Mouse (Mus musculus) common myeloid progenitor, adult 5-6 weeks (primary cell): Measurements from ENCODE around the gene Peak1. TPM values are rescaled to one million over a fixed set of nuclear protein-coding genes. Genes with fewer than 3 reads are reported as not detected.

Experiments used
- ATAC-seq: replicated peaks from 2 replicates; pipeline ENCODE4 v1.8.0; 2016; ENCODE audit warnings: low read depth, mild to moderate bottlenecking, moderate TSS enrichment, inconsistent platforms; ENCODE audit not compliant: poor library complexity, severe bottlenecking
- total RNA-seq: library from RNA; stranded (forward); fragments of 200-1000, 187-1606 nt; gene quantifications from 2 replicates; pipeline ENCODE4 v1.2.3, GENCODE M21; 2017

Gene Peak1
- total RNA-seq, 1 experiment from 2014 or later, result 24.8 TPM

DNA sequence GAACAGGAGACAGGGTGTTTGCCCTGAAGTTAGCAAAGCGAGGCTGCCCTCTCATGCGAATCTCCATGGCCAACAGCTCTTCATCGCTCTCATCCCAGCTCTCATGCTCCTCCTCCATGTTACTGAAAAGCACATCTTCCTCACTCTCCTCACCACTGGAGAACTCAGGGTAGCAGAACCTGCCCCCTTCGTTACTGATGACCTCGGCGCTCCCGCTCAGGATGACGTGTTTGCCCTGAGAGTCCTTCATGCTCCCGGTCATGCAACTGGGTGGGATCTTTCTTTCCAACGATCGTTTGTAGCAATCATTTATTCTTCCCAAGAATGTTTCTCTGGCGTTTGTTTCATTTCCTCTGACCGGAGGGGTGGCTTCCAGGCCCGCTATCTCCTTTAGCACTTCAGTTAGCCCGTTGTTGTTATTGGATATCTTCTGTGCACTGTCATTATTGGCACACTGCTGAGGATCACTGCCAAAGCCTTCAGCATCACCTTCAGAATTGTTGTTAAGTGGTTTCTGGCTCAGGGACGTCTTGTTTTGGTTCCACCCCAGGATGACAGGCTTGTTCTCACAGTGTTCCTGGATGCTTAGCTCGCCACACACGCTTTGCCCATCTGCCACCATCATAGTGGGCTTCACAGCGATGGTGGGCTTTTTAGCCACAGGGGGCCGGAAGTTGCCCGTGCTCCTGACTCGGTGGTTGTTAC, 157.9 kb downstream of the Peak1 start:
- no peak for ATAC-seq

DNA sequence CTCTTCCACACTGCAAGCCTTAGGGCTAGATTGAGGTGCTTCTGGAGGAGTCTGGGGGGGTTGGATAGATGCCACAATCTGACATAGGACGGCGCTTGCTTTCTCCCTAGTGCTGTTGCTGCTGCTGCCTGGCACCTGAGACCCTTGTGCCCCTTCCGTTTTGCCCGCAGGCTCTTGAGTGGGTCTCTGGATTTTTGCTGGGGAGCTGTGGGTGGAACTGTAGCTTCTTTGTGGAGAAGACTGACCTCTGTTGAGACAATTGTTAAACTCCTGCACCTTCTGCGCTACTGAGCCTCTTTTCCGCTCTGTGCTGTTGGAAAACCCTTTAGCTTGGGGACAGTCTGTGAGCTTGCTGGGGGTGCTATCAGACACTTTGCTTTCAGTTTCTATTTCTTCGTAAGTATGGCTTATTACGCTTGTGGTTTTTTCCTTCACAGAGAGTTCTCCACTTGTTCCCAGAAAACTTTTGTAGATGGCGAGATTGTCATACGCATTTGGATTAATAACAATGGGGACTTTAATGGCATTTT, 159.5 kb downstream of the Peak1 start:
- peak; percentile 36; the same call in 1 of the 2 replicates for ATAC-seq

DNA sequence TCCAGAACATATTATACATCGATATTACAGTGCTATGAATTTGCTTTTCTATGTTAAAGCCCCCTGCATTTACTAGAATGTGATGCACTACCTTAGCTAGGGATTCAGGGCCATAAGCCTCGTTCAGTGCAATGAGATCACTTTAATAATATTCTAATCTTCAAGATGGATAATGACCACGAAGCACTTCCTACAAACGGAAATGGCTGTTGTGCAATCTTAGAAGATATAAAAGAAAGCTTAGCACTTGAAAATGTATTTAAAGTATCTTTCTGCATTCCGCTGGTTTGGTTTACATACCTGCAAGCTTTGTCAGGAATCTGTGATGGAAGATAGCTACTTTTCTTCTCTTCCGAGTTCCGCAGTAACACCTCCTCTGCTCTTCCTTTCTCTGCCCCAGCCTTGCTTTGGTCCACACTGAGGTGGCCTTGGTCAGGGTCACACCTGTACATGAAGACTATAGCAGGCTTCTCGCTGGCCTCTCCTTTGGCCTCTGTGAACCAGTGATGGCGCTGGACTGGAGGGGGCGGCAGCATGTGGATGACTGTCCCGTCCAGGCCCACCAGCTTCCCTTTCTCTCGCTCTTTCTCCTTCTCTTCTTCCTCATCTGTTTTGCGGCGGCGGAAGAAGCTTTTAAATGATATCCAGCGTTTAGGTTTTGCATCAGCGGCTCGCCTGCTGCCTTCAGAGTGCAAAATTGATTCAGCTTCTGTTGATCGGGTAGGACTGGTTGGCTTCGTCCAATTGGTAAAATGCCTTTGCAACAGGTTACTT, 160.5 kb downstream of the Peak1 start:
- ATAC-seq, result no peak

DNA sequence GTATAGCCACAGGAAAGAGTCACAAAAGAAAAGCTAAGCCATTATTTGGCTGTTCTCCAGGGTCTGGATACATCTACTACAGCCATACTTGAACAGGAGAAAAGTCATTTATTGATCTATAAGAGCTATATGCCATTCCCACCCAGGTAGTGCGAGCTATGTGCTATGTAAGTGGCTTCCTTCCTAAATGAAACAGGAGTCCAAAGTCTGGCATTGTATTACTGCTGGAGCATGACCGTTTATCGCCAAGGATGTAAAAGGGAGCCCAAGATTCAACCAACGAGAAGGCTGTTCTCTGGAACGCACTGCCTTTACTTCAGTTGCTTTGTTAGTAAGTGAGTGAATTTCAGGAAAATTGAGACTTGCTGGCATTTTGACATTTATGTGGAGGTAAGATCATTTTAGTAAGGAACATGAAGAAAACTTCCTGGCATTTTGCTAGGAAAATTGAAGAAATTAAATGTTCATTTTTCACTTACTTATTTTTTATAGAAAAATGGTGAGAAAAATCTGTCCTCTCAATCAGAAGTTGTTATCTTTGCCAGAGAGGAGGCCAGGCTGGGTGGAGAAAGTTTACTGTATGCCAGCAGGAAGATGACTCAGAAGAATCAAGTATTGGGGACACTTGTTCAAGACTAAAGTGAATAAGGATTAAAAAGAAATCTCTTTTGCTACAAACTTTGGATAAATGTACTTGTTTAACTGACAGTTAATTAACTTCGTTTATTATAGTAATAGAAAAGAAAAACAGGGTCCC, 162.0 kb downstream of the Peak1 start:
- no peak for ATAC-seq

DNA sequence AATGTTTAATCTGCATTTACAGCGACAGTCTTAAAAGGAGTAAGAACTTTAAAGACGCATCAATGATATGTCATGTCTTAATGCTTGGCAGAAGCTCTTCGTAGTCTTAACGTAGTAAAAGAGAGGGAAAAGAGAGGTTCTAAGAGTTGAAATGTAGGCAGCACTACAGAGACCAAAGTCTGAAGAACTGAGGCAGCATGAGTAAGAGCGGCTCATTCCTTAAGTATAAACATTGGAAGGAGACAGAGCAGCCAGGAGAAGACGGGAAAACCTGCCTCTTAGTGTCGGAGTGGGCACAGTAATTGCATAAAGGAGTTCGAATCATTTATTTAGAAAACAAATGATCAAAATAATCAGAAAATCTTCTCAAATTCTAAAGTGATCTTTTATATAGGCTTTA, 173.5 kb downstream of the Peak1 start:
- no peak for ATAC-seq

DNA sequence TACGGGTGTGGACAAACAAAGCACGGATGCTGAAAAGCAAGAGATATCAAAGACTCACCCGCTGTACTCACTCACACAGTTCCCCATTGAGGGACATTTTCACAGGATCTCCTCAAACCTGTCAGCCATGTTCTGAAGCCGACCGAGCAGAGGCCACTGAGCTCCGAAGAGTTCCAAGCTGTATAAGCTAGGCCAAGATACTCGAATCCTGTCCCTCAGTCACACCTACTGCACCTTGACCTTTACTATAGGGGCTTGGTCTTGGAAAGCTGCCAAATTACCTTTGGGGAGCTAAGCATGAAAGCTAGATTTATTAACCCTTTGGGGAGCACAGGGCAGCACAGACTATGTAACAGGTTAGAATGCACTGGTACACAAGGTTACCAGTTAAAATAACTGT, 174.0 kb downstream of the Peak1 start:
- no peak for ATAC-seq

DNA sequence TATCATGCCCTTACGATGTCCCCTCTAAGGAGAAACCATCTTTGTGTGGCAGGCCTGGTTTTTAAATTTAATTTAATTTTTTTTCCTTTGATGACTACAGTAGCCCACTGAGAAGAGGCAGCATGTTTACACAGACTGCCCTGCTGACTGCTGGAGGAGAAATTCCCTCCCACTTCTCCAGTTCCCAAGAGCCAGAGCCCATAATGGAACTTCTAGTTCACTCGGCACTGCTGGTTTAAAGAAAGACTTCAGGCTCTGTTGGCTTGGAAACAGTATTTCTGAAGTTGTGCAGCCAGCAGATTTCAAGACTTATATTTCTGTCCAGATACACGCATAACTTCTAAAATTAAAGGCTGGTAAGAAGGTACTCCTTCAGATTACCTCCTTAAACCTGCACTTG, 175.2 kb downstream of the Peak1 start:
- ATAC-seq, result no peak

DNA sequence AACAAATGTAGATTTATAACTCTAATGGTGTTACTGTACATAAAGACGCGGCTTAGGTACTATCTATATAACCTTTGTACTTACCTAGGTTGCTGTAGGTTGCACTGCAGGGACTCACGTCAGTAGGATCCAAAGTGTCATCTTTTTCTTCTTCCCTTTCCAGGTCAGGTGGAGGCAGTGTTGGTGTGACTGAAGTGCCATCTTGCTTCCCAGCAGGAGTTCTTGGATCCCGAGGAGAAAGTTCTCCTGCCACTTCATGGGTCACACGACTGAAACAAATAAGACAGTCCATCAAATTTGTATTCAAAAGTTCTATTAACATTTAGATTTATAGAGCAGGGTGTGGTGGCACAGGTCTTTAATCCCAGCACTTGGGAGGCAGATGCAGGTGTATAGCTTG, 176.8 kb downstream of the Peak1 start:
- no peak for ATAC-seq

DNA sequence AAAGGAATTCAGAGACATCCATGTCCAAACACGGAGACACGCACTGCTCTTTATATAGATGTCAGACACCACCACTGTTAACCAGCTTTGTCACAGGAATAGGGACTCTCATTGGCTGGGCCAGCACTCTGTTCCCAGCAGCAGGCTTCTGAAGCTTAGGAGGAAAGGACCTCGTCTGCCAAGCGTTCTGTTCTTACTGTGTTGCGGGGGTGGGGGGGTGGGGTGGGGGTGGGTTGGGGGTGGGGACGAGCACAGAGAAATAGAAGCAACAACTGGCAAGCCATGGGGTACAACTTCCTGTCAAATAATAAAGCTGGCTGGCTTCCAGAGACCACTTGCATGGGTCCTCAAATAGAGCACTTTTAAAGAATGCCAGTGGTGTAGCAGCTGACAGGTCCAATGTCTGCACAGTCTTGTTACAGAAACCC, 182.0 kb downstream of the Peak1 start:
- ATAC-seq, result no peak

DNA sequence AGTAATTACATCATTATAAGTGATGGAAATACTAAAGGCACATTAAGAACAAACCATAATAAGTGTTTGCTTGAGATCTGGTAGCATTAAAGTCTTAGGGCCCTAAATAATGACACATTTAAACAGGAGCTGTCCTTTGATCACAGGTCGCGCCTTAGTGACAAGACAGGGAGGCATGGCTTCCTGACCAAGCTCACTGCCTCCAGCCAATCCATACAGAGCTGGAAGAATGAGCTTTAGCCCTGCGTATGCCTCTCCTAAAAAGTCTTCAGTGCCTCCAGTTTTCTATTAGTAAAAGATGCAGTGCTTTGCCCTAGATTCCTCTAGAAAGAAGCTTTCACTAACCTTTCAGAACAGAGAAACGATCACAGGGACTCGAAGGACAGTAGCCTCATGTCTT, 182.6 kb downstream of the Peak1 start:
- no peak for ATAC-seq

DNA sequence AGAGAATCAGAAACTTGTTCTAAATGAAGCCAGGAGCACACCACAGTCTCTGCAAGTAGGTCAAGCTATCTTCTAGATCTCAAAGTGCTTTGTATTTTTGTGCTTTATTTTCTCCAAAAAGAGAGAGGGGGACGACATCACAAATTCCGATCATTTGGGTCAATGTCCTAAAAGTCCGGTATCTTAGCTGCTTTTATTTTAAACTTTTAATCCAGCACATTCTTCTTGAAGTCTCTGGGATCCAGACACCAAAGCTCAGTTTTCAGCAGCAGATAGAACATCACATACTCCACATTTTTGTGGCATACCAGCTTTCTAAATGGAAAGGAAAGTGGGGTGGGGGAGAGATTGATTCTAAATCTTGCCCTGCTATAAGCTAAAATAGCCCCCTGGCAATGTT, 183.3 kb downstream of the Peak1 start:
- no peak for ATAC-seq

DNA sequence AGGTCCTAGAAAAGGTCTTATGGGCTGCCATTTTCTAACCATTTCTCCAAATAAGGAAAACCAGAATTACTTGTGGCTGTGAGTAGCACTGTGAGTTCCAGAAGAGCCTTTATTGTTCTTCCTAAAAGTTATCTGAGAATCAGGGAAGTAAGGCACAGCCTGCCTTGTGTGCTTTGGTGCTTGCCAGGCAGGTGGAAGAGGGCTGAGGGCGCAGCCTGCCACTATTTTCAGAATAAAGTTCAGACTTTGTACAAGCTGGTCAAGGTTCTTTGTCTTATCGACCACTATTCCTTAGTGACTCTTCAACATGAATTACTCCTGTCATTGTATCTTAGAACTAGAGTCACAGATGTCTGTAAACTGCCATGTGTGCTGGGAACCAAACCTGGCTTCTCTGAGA, 184.6 kb downstream of the Peak1 start:
- ATAC-seq, result no peak

DNA sequence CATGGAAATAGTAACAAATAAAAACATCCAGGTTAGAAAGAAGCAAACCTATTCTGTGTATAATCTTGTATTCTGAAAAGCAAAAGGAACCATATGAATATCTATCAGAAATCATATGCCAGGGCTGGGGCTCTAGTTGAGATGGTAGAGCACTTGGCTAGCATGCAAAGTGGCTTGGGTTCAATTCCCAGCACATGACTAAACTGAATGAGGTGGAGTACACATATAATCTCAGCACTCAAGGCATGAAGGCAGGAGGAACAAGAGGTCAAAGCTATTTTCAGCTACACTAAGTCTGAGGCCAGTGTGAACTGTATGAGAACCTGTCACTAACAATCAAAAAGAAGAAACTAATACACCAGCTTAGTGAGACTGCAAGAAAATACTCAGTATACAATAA, 187.0 kb downstream of the Peak1 start:
- ATAC-seq, result no peak

DNA sequence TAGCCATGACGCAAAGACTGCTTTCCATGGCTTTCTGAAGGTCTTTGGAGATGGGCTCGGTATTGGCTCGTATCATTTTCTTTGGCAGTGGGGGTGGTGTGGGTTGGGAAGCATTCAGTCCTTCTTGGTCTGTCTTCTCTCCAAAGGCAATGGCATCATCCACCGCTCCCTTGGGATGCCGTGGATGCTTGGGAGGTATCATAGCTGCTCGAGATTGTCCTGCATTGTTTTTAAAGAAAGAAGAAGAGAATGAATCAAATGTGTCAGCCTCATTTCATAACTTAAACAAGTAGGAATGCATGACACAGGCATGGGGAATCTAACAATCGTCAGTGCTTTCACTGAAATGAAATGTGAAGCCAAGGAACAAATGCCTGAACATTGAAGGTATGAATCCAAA, 190.2 kb downstream of the Peak1 start:
- ATAC-seq, result no peak

DNA sequence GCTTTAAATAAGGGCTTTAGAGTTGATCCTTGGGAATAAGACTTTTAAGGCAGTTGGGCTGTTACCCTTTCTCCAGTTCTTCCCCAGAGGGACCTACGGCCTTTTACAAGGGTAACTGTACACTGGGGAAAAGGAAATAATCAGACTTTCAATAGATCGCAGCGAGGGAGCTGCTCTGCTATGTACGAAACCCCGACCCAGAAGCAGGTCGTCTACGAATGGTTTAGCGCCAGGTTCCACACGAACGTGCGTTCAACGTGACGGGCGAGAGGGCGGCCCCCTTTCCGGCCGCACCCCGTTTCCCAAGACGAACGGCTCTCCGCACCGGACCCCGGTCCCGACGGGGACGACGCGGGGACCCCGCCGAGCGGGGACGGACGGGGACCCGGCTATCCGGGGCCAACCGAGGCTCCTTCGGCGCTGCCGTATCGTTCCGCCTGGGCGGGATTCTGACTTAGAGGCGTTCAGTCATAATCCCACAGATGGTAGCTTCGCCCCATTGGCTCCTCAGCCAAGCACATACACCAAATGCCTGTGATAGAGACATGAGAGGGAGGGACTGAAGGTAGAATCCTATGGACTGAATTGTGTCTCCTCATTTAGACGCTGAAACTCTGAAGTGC, 194.3 kb downstream of the Peak1 start:
- ATAC-seq, result peak; percentile 100

DNA sequence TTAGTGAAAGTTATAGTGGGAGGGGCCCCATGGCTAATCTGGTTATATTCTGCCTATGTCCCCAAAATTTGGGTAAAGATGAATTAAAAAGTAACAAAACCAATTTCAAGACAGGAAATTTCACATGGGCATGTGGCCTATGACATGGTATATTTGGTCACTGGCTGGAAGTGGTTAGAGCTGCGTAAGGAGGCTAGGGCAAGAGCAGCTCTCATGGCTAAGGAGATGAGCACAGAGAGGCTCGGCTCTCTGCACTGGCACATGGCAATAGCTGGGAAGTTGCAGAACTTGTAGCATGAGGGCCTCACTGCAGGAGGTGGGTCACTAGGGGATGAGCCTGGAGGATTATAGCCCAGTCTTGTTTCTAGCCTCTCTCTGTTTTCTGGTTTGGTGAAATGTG, 199.0 kb downstream of the Peak1 start:
- no peak for ATAC-seq

DNA sequence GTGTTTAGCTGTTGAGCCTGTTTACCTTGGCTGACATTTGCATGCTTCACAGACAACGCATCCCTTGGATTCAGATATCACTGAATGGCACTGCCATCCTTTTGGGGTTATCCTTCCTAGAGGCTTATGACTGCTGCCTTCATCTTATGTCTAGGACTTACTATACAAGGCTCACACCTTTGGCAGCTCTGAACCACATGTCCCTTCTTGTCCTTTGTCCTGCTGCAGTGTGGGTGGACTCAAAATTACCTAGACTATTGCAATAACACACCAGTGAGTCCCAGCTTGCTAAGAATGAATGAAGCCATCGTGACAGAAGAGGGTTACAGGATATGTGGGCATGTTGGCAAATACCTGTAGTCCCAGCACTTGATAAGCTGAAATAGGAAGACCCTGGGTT, 199.8 kb downstream of the Peak1 start:
- ATAC-seq, result no peak

DNA sequence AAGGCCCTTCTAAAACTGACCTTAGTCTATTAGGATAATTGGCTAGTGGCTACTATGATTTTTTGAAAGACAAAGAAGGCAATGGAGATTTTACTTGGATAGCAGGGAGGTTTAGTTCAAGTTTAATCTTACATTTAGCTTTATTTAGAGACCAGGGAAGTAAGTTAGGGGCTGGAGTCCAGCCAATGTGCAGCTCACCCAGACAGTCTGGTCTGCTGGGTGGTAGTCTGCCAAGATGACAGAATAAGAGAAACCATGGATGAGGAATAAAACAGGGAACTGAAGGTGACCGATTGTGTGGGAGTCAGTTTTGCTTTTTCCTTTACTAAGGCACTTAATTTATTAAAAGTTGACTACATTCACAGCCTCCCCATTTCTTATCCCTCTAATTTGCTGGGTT, 200.5 kb downstream of the Peak1 start:
- no peak for ATAC-seq

DNA sequence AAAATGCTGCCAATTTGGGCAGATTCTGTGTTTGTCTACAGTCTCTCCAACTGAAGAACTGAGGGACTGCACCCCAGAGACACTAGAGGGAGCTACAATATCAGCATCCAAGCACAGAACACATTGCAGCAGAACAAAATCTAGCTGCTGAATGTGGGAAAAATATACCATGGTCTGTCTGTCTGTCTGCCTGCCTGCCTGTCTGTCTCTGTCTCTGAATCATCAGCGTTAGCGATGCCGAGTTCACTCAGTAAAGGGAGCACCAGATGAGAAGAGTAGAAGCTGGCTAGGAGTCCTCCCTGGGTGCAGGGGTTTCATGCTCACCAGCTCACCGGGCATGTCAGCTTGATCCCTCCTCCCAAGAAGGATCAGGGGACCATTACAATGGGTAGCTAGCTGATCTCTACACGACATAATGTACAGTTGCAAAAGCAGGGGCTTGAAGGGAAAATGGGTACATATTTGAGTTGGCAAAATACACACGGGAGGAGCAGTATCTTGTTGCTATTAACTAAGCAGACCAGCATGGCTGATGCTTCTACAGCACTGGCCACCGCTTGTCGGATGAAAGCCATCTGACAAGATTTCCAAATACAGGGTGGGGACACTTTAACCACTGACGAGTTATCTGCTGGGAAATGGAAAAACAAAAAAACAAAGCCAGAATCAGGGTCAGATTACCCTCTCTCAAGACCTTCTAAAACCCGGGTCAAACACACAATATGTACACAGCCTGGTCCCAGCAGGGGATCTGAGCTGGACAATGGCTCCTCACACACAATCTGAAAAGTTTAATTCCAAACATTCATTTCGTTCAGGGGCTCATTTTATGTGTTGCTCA, 204.2 kb downstream of the Peak1 start:
- peak; percentile 69; the same call in 1 of the 2 replicates for ATAC-seq
